Comparison of ENCODE assay signal across 10 mouse cellular contexts in genomic region chr9:66917216-66917891, GRCm38 (mm10). TPM values are rescaled to one million over a fixed set of nuclear protein-coding genes. Genes with fewer than 3 reads are reported as not detected.
DNase-seq lines count a peak whose midpoint lies in the region; ATAC-seq and TF ChIP-seq lines count a peak whose summit lies in the region.
"Had no signal": no experiment of that assay in that cellular context is flagged by ENCODE, and none has a peak within 500 bp of the region (broad histone marks: within the 10 kb centered on the region; RNA-seq: fewer than 3 reads in every experiment).

No protein-coding gene starts in this region.

- H3K4me3 ChIP-seq in heart, postnatal 0 days (ENCODE audit: low read depth, low read length), result no peak overlapping the region
- no peak overlapping the region for H3K4me3 ChIP-seq in midbrain, embryonic 15.5 days
- no peak overlapping the region for H3K4me3 ChIP-seq in midbrain, embryonic 11.5 days (ENCODE audit: low read depth, low read length)
- no peak overlapping the region for H3K4me3 ChIP-seq in hindbrain, embryonic 16.5 days (ENCODE audit: low read length)
- H3K4me3 ChIP-seq in macrophage (ENCODE audit: inconsistent target), result peak overlapping the region; percentile 78

- no peak for ATAC-seq in heart, postnatal 0 days (ENCODE audit: insufficient read depth, low read depth)
- ATAC-seq in midbrain, embryonic 15.5 days (replicated peaks), result no peak
- ATAC-seq in midbrain, embryonic 11.5 days (ENCODE audit: low FRiP score), result no peak
- ATAC-seq in hindbrain, embryonic 16.5 days, result no peak

- no peaks in the 10 kb centered on the region for H3K27me3 ChIP-seq in heart, postnatal 0 days (ENCODE audit: control insufficient read depth, insufficient read depth, low read length)
- no peaks in the 10 kb centered on the region for H3K27me3 ChIP-seq in midbrain, embryonic 15.5 days (replicated peaks)
- H3K27me3 ChIP-seq in midbrain, embryonic 11.5 days (ENCODE audit: control insufficient read depth, insufficient read depth, low read length), result no peaks in the 10 kb centered on the region
- H3K27me3 ChIP-seq in hindbrain, embryonic 16.5 days (replicated peaks; ENCODE audit: control insufficient read depth, insufficient read depth, low read length), result no peaks in the 10 kb centered on the region
- H3K27me3 ChIP-seq: limb, embryonic 12.5 days had no signal

- H3K4me1 ChIP-seq in heart, postnatal 0 days (ENCODE audit: control insufficient read depth, insufficient read depth), result peaks cover 28% of the 10 kb centered on the region
- peaks cover 33% of the 10 kb centered on the region for H3K4me1 ChIP-seq in midbrain, embryonic 15.5 days
- peaks cover 10% of the 10 kb centered on the region; the same call in 1 of the 2 replicates for H3K4me1 ChIP-seq in midbrain, embryonic 11.5 days (ENCODE audit: control insufficient read depth, insufficient read depth, low read length)
- peaks cover 13% of the 10 kb centered on the region for H3K4me1 ChIP-seq in hindbrain, embryonic 16.5 days (ENCODE audit: control insufficient read depth, insufficient read depth, low read depth, low read length)

- no peaks in the 10 kb centered on the region for H3K36me3 ChIP-seq in heart, postnatal 0 days (replicated peaks; ENCODE audit: control insufficient read depth, insufficient read depth, low read length)
- no peaks in the 10 kb centered on the region for H3K36me3 ChIP-seq in midbrain, embryonic 15.5 days (replicated peaks)
- no peaks in the 10 kb centered on the region for H3K36me3 ChIP-seq in midbrain, embryonic 11.5 days (ENCODE audit: control insufficient read depth, insufficient read depth, low read length)
- H3K36me3 ChIP-seq in hindbrain, embryonic 16.5 days (ENCODE audit: control insufficient read depth, insufficient read depth, low read length), result no peaks in the 10 kb centered on the region
- 0 out of 2 replicates have a peak, but pooled peaks cover 15% of the 10 kb centered on the region for H3K36me3 ChIP-seq in macrophage (ENCODE audit: inconsistent target)
- H3K36me3 ChIP-seq: limb, embryonic 12.5 days had no signal

- no peak for DNase-seq in heart, postnatal 0 days (ENCODE audit: low spot score)
- DNase-seq in heart, adult 18-20 months, result no peak
- no peak for DNase-seq in midbrain, embryonic 11.5 days (ENCODE audit: low spot score, missing footprints)
- no peak for DNase-seq in cerebellum, postnatal 10 days
- DNase-seq: embryo, embryonic 11 days; layer of hippocampus, adult 9-11 months had no signal

- peak overlapping the region; percentile 22; the same call in 1 of the 2 replicates for H3K27ac ChIP-seq in heart, postnatal 0 days (ENCODE audit: low read depth)
- H3K27ac ChIP-seq in midbrain, embryonic 15.5 days, result no peak overlapping the region
- no peak overlapping the region for H3K27ac ChIP-seq in midbrain, embryonic 11.5 days (ENCODE audit: low read depth, low read length)
- H3K27ac ChIP-seq in hindbrain, embryonic 16.5 days (ENCODE audit: low read depth, low read length), result no peak overlapping the region
- H3K27ac ChIP-seq in macrophage, result peak overlapping the region; percentile 93
- H3K27ac ChIP-seq: limb, embryonic 12.5 days had no signal

- TF ChIP-seq EP300 in heart, postnatal 0 days (IDR thresholded peaks at IDR 0.05; ENCODE audit: low read depth), result no peak

- H3K9me3 ChIP-seq in heart, postnatal 0 days (replicated peaks; ENCODE audit: control insufficient read depth, low read length), result no peaks in the 10 kb centered on the region
- H3K9me3 ChIP-seq in midbrain, embryonic 15.5 days, result no peaks in the 10 kb centered on the region
- no peaks in the 10 kb centered on the region for H3K9me3 ChIP-seq in midbrain, embryonic 11.5 days (ENCODE audit: control insufficient read depth, low read length)
- no peaks in the 10 kb centered on the region for H3K9me3 ChIP-seq in hindbrain, embryonic 16.5 days (ENCODE audit: control insufficient read depth, low read length)
- H3K9me3 ChIP-seq: limb, embryonic 12.5 days had no signal

- no peak overlapping the region for H3K4me2 ChIP-seq in heart, postnatal 0 days (ENCODE audit: low read depth, low read length)
- H3K4me2 ChIP-seq in midbrain, embryonic 15.5 days, result peak overlapping the region; percentile 85; the same call in 1 of the 2 replicates
- H3K4me2 ChIP-seq in midbrain, embryonic 11.5 days, result no peak overlapping the region
- peak overlapping the region; percentile 85; the same call in 1 of the 2 replicates for H3K4me2 ChIP-seq in hindbrain, embryonic 16.5 days (ENCODE audit: low read length)

- TF ChIP-seq CTCF in heart, postnatal 0 days (IDR thresholded peaks at IDR 0.05; ENCODE audit: low read depth), result no peak

- H3K9ac ChIP-seq in heart, postnatal 0 days (replicated peaks; ENCODE audit: low read depth, low read length), result no peak overlapping the region
- H3K9ac ChIP-seq in midbrain, embryonic 15.5 days, result no peak overlapping the region
- no peak overlapping the region for H3K9ac ChIP-seq in midbrain, embryonic 11.5 days (ENCODE audit: low read length)
- no peak overlapping the region for H3K9ac ChIP-seq in hindbrain, embryonic 16.5 days (ENCODE audit: low read depth, low read length)
- H3K9ac ChIP-seq: limb, embryonic 12.5 days had no signal

- H3K79me2 ChIP-seq in macrophage (ENCODE audit: inconsistent target), result peaks cover 71% of the 10 kb centered on the region

- WGBS in heart, postnatal 0 days, result 75% methylated on average over 8 of the region's 8 CpGs
- 94% methylated on average over 8 of the region's 8 CpGs for WGBS in midbrain, embryonic 15.5 days
- WGBS in midbrain, embryonic 11.5 days, result 92% methylated on average over 8 of the region's 8 CpGs
- 90% methylated on average over 8 of the region's 8 CpGs for WGBS in hindbrain, embryonic 16.5 days
- WGBS in macrophage (ENCODE audit: missing documents), result 52% methylated on average over 8 of the region's 8 CpGs

RNA-seq across cellular contexts. Expression of gene Rab8b, which starts 2.1 kb away (rescaled TPM):
- 9.8 and 11.4 TPM in 2 replicates for total RNA-seq in heart, postnatal 0 days (2014; rRNA removed; ENCODE audit: low replicate concordance)
- polyA plus RNA-seq in heart, postnatal 0 days (2015; fragmentation: Nextera tagmentation; extraction: Ambion mirVana), result 8.6 and 9.5 TPM in 2 replicates
- total RNA-seq in heart, adult 18-20 months (2021), result 10 to 100 TPM in 1 of 2 experiments, 1 to 10 TPM in 1; 8.8 to 10.4 TPM
- polyA plus RNA-seq in midbrain, embryonic 15.5 days (2015; fragmentation: Nextera tagmentation; extraction: Ambion mirVana), result 28.5 and 29.0 TPM in 2 replicates
- 29.5 and 37.1 TPM in 2 replicates for polyA plus RNA-seq in midbrain, embryonic 11.5 days (2014; fragmentation: Nextera tagmentation; extraction: Ambion mirVana)
- polyA plus RNA-seq in hindbrain, embryonic 16.5 days (2015; fragmentation: Nextera tagmentation; extraction: Ambion mirVana), result 36.2 and 40.4 TPM in 2 replicates
- total RNA-seq in macrophage (2018; cell fraction: chromatin; rRNA removed), result 100 to 1,000 TPM in 24 of 26 experiments, 10 to 100 TPM in 2; 75.0 to 334 (median 129) TPM
- total RNA-seq in macrophage (2018; cell fraction: cytosol; rRNA removed), result 100 to 1,000 TPM; 225 to 568 (median 292) TPM
- total RNA-seq in macrophage (2018; cell fraction: nucleus; rRNA removed), result 100 to 1,000 TPM; 152 to 371 (median 210) TPM
- polyA plus RNA-seq in macrophage (2018), result 189 to 289 TPM (median 212 TPM) in 3 replicates

RNA-seq across cellular contexts. Expression of gene Rps27l, which starts 28.5 kb away (rescaled TPM):
- total RNA-seq in heart, postnatal 0 days (2014; rRNA removed; ENCODE audit: low replicate concordance), result 204 and 235 TPM in 2 replicates
- polyA plus RNA-seq in heart, postnatal 0 days (2015; fragmentation: Nextera tagmentation; extraction: Ambion mirVana), result 568 and 607 TPM in 2 replicates
- total RNA-seq in heart, adult 18-20 months (2021), result 100 to 1,000 TPM; 151 to 172 TPM
- polyA plus RNA-seq in midbrain, embryonic 15.5 days (2015; fragmentation: Nextera tagmentation; extraction: Ambion mirVana), result 179 and 197 TPM in 2 replicates
- polyA plus RNA-seq in midbrain, embryonic 11.5 days (2014; fragmentation: Nextera tagmentation; extraction: Ambion mirVana), result 612 and 702 TPM in 2 replicates
- polyA plus RNA-seq in hindbrain, embryonic 16.5 days (2015; fragmentation: Nextera tagmentation; extraction: Ambion mirVana), result 204 and 212 TPM in 2 replicates
- 10 to 100 TPM in 11 of 26 experiments, 1 to 10 TPM in 15; 2.9 to 55.4 (median 8.2) TPM for total RNA-seq in macrophage (2018; cell fraction: chromatin; rRNA removed)
- total RNA-seq in macrophage (2018; cell fraction: cytosol; rRNA removed), result 100 to 1,000 TPM; 179 to 384 (median 241) TPM
- total RNA-seq in macrophage (2018; cell fraction: nucleus; rRNA removed), result 10 to 100 TPM; 10.3 to 61.2 (median 24.7) TPM
- polyA plus RNA-seq in macrophage (2018), result 167 to 496 TPM (median 309 TPM) in 3 replicates

RNA-seq across cellular contexts. Expression of gene Lactb, which starts 57.9 kb away (rescaled TPM):
- 6.4 and 14.5 TPM in 2 replicates for total RNA-seq in heart, postnatal 0 days (2014; rRNA removed; ENCODE audit: low replicate concordance)
- 12.2 and 13.8 TPM in 2 replicates for polyA plus RNA-seq in heart, postnatal 0 days (2015; fragmentation: Nextera tagmentation; extraction: Ambion mirVana)
- 10 to 100 TPM; 23.2 to 24.4 TPM for total RNA-seq in heart, adult 18-20 months (2021)
- polyA plus RNA-seq in midbrain, embryonic 15.5 days (2015; fragmentation: Nextera tagmentation; extraction: Ambion mirVana), result 10.8 and 11.2 TPM in 2 replicates
- polyA plus RNA-seq in midbrain, embryonic 11.5 days (2014; fragmentation: Nextera tagmentation; extraction: Ambion mirVana), result 11.7 and 12.6 TPM in 2 replicates
- polyA plus RNA-seq in hindbrain, embryonic 16.5 days (2015; fragmentation: Nextera tagmentation; extraction: Ambion mirVana), result 12.1 and 12.3 TPM in 2 replicates
- 10 to 100 TPM in 22 of 26 experiments, 1 to 10 TPM in 4; 5.1 to 25.3 (median 17.4) TPM for total RNA-seq in macrophage (2018; cell fraction: chromatin; rRNA removed)
- 10 to 100 TPM; 23.5 to 37.4 (median 31.0) TPM for total RNA-seq in macrophage (2018; cell fraction: cytosol; rRNA removed)
- total RNA-seq in macrophage (2018; cell fraction: nucleus; rRNA removed), result 10 to 100 TPM in 25 of 26 experiments, 1 to 10 TPM in 1; 8.6 to 32.0 (median 20.4) TPM
- 31.0 to 53.6 TPM (median 37.0 TPM) in 3 replicates for polyA plus RNA-seq in macrophage (2018)

Comparison
In these comparisons a context has a peak if more than half of its experiments do, and no peak if none do; other contexts are left out.
1. H3K4me2 ChIP-seq: peak in midbrain, embryonic 15.5 days (single experiment) and hindbrain, embryonic 16.5 days (single experiment); none in heart, postnatal 0 days (single experiment) and midbrain, embryonic 11.5 days (single experiment).
2. H3K27ac ChIP-seq: peak in heart, postnatal 0 days (single experiment) and macrophage (single experiment); none in midbrain, embryonic 15.5 days (single experiment), midbrain, embryonic 11.5 days (single experiment) and hindbrain, embryonic 16.5 days (single experiment).